ENCODE assay signal across 16 mouse cellular contexts in the genomic region with DNA sequence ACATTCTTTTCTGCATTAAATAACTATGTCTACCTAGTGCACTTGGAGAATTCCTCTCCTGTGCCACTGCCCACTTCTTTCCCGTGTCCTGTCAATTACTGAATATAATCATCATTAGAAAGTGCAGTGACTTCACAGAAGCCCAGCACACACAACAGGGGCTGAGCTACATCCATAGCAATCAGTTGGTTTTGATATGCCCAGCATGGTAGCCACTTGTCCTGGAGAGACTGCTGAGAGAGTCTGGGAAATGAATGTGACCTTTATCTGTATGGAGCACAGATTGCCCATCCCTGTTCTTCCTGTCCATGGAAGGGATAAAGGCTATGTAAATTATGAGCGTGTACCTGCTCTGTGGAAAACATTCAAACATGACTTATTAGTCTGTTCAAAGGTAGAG.
"Had no signal": no experiment of that assay in that cellular context is flagged by ENCODE, and none has a peak within 500 bp of the region (broad histone marks: within the 10 kb centered on the region; RNA-seq: fewer than 3 reads in every experiment).

No protein-coding gene starts in this region.

- DNase-seq: heart, postnatal 10 days; heart, postnatal 14 days; heart, postnatal 36 days; heart, postnatal 4 days; kidney, adult 11 months; kidney, adult 18-20 months; kidney, adult 2 months; kidney, adult 8-10 months; kidney, adult 9 months; kidney, postnatal 10 days; kidney, postnatal 14 days; kidney, postnatal 25 days; kidney, postnatal 36 days; kidney, postnatal 4 days; layer of hippocampus, adult 9-11 months; layer of hippocampus, postnatal 36 days had no signal
